Mouse (Mus musculus): ENCODE data around the gene Cdcp2. TPM values are rescaled to one million over a fixed set of nuclear protein-coding genes. Genes with fewer than 3 reads are reported as not detected.
A peak's percentile ranks its signal among the peaks of the same experiment; 100 is the strongest.

Gene Cdcp2
- polyA plus RNA-seq, 1 experiment from 2014 or later = not detected

DNA sequence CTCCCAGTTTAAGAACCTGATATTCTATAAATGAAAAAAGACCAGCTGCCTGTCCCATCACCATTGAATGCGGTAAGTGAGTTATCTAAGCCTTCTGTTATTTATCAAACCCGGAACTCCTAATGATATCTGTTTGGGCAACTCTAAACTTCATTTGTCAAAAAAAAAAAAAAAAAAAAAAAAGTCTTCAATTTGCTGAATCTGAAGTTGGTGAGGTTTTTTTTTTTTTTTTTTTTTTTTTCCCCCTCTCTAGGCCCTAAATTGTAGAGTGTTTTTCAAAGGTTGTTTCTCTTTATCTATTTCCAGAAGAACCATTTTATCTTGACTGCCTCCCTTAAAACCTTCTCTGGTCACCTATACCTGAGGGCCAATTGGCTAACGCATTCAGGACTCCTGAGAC is 38.2 kb downstream of the Cdcp2 start:
- Histone ChIP-seq H3K4me1 (ENCODE audit: control insufficient read depth, insufficient read depth, low read length) (peaks cover 37% of the 10 kb centered on the region), H3K27ac (replicated peaks; ENCODE audit: low read depth, low read length) (no peak overlapping the region), H3K9me3 (ENCODE audit: control insufficient read depth, low read length) (no peaks in the 10 kb centered on the region), H3K4me2 (ENCODE audit: low read length) (no peak overlapping the region), H3K36me3 (ENCODE audit: control insufficient read depth, insufficient read depth, low read length) (no peaks in the 10 kb centered on the region), H3K27me3 (ENCODE audit: control insufficient read depth, insufficient read depth, low read length) (no peaks in the 10 kb centered on the region), H3K4me3 (replicated peaks; ENCODE audit: low read depth, low read length) (no peak overlapping the region), H3K9ac (replicated peaks; ENCODE audit: low read length) (no peak overlapping the region)
- 86% methylated on average over 3 of the region's 3 CpGs for WGBS
- DNase-seq (no peak), ATAC-seq (ENCODE audit: low FRiP score, low TSS enrichment) (no peak)

DNA sequence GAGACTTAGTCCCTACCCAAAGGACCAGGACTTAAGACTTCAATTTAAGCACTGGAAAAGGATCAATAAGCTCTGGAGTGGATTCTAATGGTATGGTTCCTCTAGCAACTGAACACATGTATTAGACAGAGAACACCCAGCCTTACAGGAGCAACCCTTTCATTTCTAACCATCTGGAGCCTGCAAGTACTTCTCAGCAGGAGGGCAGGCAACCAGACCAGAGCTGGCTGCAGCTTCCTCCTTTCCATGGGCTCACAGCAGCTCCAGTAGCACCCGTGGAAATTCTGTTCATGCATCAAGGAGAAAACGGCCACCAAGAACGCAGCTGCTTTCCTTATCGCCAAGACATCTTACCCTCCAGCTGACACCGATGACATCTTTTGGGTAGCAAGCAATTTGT is 39.0 kb downstream of the Cdcp2 start:
- no peak for ATAC-seq (ENCODE audit: low FRiP score, low TSS enrichment)
- H3K9me3 ChIP-seq (ENCODE audit: control insufficient read depth, low read length) = no peaks in the 10 kb centered on the region
- no peak overlapping the region for H3K9ac ChIP-seq (replicated peaks; ENCODE audit: low read length)
- H3K36me3 ChIP-seq (ENCODE audit: control insufficient read depth, insufficient read depth, low read length) = no peaks in the 10 kb centered on the region
- peaks cover 34% of the 10 kb centered on the region for H3K4me1 ChIP-seq (ENCODE audit: control insufficient read depth, insufficient read depth, low read length)
- H3K27me3 ChIP-seq (ENCODE audit: control insufficient read depth, insufficient read depth, low read length) = no peaks in the 10 kb centered on the region
- H3K27ac ChIP-seq (replicated peaks; ENCODE audit: low read depth, low read length) = no peak overlapping the region
- no peak overlapping the region for H3K4me2 ChIP-seq (ENCODE audit: low read length)
- H3K4me3 ChIP-seq (replicated peaks; ENCODE audit: low read depth, low read length) = no peak overlapping the region
- no peak for DNase-seq
- 75% methylated on average over 5 of the region's 5 CpGs for WGBS

DNA sequence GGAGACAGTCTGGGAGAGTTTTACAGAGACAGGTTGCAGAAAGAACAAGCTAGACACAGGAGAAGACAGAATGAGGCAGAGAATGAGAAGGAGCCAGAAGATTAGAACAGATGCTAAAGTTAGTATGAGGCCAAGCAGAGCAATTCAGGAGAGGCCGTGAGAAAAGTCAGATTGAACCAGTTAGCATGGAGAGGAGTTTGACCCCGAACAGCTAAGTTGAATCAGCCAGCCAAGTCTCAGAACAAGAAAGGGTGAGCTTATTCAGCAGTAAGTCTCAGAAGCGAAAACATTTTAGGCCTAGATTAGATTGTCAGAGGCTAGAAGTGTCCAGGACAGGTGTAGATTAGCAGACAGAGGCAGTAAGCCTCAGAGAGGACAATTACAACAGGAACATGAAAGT is 39.8 kb downstream of the Cdcp2 start:
- Histone ChIP-seq H3K4me3 (replicated peaks; ENCODE audit: low read depth, low read length) (no peak overlapping the region), H3K9me3 (ENCODE audit: control insufficient read depth, low read length) (no peaks in the 10 kb centered on the region), H3K36me3 (ENCODE audit: control insufficient read depth, insufficient read depth, low read length) (no peaks in the 10 kb centered on the region), H3K27ac (replicated peaks; ENCODE audit: low read depth, low read length) (no peak overlapping the region), H3K4me2 (ENCODE audit: low read length) (no peak overlapping the region), H3K27me3 (ENCODE audit: control insufficient read depth, insufficient read depth, low read length) (no peaks in the 10 kb centered on the region), H3K4me1 (ENCODE audit: control insufficient read depth, insufficient read depth, low read length) (peaks cover 31% of the 10 kb centered on the region), H3K9ac (replicated peaks; ENCODE audit: low read length) (no peak overlapping the region)
- no peak for ATAC-seq (ENCODE audit: low FRiP score, low TSS enrichment)
- WGBS = 53% methylated on average over 3 of the region's 3 CpGs
- DNase-seq = no peak

DNA sequence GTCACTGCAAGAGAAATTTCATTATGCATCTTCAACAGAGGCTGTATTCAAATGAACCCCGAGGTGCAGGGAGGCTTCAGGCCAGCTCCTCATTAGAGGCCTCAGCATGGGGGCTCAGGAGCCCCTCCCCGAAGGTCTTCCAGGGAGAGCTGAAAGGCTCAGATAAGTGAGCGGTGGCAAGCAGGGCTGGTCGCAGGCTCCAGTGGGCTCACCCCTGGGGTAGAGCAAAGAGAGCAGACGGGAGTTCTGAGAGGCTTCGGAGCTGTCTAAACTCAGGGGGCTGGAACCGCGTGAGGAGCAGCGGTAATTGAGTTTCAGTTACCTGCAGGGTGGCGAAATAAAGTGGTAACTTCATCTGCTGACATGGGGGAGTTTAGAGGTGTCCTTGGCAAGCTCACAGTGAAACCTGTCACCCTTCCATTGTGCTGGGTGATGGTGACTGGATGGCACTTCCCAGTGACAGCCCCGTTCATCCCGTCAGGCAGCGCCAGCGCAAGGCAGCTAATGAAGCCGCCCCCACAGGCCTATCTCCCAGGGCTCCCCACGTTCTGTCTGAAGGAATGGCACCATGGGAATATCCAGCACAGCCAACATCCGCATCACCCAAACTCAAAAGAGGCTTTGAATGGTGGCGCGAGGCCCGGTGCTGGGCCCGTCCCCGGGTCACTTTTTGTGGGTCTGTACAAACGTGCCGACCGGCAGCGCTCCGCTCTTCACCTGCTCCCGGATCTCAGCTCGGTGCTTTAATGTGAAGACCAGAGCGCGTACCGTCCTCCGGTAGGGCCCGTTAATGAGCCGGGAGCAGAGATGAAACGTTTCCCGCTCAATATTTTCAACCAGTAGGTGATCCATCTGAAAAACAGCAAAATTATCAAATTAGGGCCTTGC is 42.5 kb downstream of the Cdcp2 start:
- ATAC-seq (ENCODE audit: low FRiP score, low TSS enrichment) (peak; percentile 59), DNase-seq (peak; percentile 70)
- no peaks in the 10 kb centered on the region for H3K36me3 ChIP-seq (ENCODE audit: control insufficient read depth, insufficient read depth, low read length)
- no peak overlapping the region for H3K4me3 ChIP-seq (replicated peaks; ENCODE audit: low read depth, low read length)
- H3K4me1 ChIP-seq (ENCODE audit: control insufficient read depth, insufficient read depth, low read length) = peaks cover 32% of the 10 kb centered on the region
- no peaks in the 10 kb centered on the region for H3K9me3 ChIP-seq (ENCODE audit: control insufficient read depth, low read length)
- WGBS = 18% methylated on average over 37 of the region's 37 CpGs
- H3K27me3 ChIP-seq (ENCODE audit: control insufficient read depth, insufficient read depth, low read length) = no peaks in the 10 kb centered on the region
- peak overlapping the region; percentile 24 for H3K4me2 ChIP-seq (ENCODE audit: low read length)
- H3K9ac ChIP-seq (replicated peaks; ENCODE audit: low read length) = peak overlapping the region; percentile 34; the same call in 1 of the 2 replicates
- peak overlapping the region; percentile 83 for H3K27ac ChIP-seq (replicated peaks; ENCODE audit: low read depth, low read length)

DNA sequence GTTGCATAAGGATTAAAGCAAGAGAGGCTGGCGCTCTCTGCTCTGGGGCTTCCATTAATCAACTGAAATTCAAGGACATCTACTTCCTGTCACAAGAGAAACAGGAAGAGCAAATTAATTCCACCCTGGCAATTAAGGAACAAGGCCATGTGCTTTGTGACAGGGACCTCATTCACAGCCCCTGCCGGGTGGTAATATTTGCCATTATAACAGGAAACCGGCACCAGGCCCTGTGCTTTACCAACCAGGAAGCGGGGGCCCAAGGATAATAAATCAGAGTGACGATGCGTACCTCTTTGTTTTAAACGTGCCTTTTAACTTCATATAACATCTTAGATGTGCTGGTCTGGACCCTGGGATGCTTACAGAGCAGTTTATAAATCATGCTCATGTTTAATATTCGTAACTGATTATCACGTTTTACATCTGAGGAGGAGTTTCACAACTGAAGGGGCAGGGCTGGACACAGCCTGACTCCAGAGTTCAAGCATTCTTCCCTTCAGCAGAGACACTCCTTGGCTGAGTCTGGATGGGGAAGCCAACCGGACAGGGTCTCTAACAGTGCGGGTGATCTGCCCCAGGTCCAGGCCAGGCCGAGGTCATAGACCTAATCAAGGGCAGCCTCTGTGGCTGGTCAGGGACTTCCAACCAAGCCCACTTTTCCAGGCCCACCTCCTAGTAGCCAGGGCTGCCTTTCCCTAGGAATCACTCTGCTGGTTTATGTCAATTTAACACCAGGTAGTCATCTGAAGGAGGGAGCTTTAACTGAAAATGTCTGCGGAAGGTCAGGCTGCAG is 43.3 kb downstream of the Cdcp2 start:
- H3K4me3 ChIP-seq (replicated peaks; ENCODE audit: low read depth, low read length) = no peak overlapping the region
- no peaks in the 10 kb centered on the region for H3K27me3 ChIP-seq (ENCODE audit: control insufficient read depth, insufficient read depth, low read length)
- peak overlapping the region; percentile 24 for H3K4me2 ChIP-seq (ENCODE audit: low read length)
- peak overlapping the region; percentile 83 for H3K27ac ChIP-seq (replicated peaks; ENCODE audit: low read depth, low read length)
- WGBS = 59% methylated on average over 13 of the region's 13 CpGs
- peak overlapping the region; percentile 34; the same call in 1 of the 2 replicates for H3K9ac ChIP-seq (replicated peaks; ENCODE audit: low read length)
- no peak for DNase-seq
- H3K36me3 ChIP-seq (ENCODE audit: control insufficient read depth, insufficient read depth, low read length) = no peaks in the 10 kb centered on the region
- H3K9me3 ChIP-seq (ENCODE audit: control insufficient read depth, low read length) = no peaks in the 10 kb centered on the region
- peaks cover 39% of the 10 kb centered on the region for H3K4me1 ChIP-seq (ENCODE audit: control insufficient read depth, insufficient read depth, low read length)
- ATAC-seq (ENCODE audit: low FRiP score, low TSS enrichment) = no peak

DNA sequence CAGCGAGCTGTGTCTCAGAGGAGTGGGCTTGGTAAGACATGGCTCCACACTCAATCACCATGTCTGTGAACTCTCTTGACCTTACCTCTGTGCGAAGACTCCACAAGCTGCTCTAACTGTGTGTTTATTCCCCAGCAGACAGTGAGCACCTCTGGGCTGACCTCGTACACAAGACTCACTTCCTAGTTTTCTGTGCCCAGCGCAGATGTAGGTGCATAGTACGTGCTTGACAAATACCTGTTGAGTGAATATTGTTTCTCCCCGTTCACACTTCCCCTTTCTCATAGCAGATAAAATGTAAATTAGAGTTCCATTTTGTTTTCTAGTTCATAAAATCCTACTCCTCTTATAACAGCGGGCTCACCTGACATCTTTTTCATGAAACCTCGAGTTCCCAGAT is 46.8 kb downstream of the Cdcp2 start:
- DNase-seq (no peak), ATAC-seq (ENCODE audit: low FRiP score, low TSS enrichment) (no peak)
- H3K9me3 ChIP-seq (ENCODE audit: control insufficient read depth, low read length) = no peaks in the 10 kb centered on the region
- no peak overlapping the region for H3K4me2 ChIP-seq (ENCODE audit: low read length)
- 90% methylated on average over 8 of the region's 8 CpGs for WGBS
- no peaks in the 10 kb centered on the region for H3K27me3 ChIP-seq (ENCODE audit: control insufficient read depth, insufficient read depth, low read length)
- peaks cover 14% of the 10 kb centered on the region; the same call in 1 of the 2 replicates for H3K36me3 ChIP-seq (ENCODE audit: control insufficient read depth, insufficient read depth, low read length)
- H3K4me1 ChIP-seq (ENCODE audit: control insufficient read depth, insufficient read depth, low read length) = peaks cover 25% of the 10 kb centered on the region
- peak overlapping the region; percentile 70; the same call in 1 of the 2 replicates for H3K27ac ChIP-seq (replicated peaks; ENCODE audit: low read depth, low read length)
- no peak overlapping the region for H3K4me3 ChIP-seq (replicated peaks; ENCODE audit: low read depth, low read length)
- no peak overlapping the region for H3K9ac ChIP-seq (replicated peaks; ENCODE audit: low read length)

DNA sequence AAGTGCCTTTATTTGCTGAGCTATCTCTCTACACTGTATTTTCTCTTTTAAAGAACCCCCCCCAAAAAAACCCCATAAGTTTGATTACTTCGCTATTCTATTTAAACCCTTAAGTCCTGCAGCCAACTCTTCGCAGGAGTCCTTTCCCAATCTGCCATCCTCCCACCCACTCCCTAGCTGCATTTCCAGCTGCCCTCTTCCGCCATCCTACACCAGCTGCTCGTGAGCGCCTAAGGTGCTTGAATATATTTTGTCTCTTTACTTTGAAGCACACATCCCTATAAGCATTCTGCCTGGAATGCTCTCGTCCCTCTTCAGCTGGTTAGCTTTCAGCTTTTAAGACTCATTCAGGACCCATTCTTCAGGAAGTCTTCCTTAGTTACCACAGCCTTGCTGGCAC is 54.3 kb downstream of the Cdcp2 start:
- H3K27me3 ChIP-seq (ENCODE audit: control insufficient read depth, insufficient read depth, low read length) = no peaks in the 10 kb centered on the region
- ATAC-seq (ENCODE audit: low FRiP score, low TSS enrichment) (no peak), DNase-seq (no peak)
- no peak overlapping the region for H3K4me3 ChIP-seq (replicated peaks; ENCODE audit: low read depth, low read length)
- peaks cover 19% of the 10 kb centered on the region; the same call in 1 of the 2 replicates for H3K36me3 ChIP-seq (ENCODE audit: control insufficient read depth, insufficient read depth, low read length)
- H3K4me2 ChIP-seq (ENCODE audit: low read length) = no peak overlapping the region
- WGBS = 76% methylated on average over 6 of the region's 6 CpGs
- no peaks in the 10 kb centered on the region for H3K4me1 ChIP-seq (ENCODE audit: control insufficient read depth, insufficient read depth, low read length)
- H3K27ac ChIP-seq (replicated peaks; ENCODE audit: low read depth, low read length) = no peak overlapping the region
- no peaks in the 10 kb centered on the region for H3K9me3 ChIP-seq (ENCODE audit: control insufficient read depth, low read length)
- no peak overlapping the region for H3K9ac ChIP-seq (replicated peaks; ENCODE audit: low read length)

DNA sequence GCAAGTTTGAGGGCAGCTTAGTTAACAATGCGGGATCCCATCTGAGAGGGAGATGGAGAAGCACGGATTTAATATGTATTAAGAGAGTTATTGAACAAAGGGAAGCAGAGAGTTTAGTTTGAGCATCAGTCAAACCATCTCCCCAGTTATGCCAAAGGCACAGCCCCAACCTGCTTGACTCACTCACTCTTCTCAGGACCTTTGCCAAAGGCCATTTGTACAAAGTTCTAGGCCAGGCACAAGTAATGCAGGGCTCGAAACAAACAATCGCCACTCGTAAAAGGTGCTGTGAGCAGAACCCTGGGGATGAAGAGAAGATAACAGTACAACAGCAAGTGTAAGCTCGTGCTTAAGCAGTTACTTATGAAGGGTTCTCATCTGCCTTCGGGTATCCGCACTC is 55.9 kb downstream of the Cdcp2 start:
- Histone ChIP-seq H3K27ac (replicated peaks; ENCODE audit: low read depth, low read length) (no peak overlapping the region), H3K36me3 (ENCODE audit: control insufficient read depth, insufficient read depth, low read length) (peaks cover 15% of the 10 kb centered on the region; the same call in 1 of the 2 replicates), H3K9ac (replicated peaks; ENCODE audit: low read length) (no peak overlapping the region), H3K4me2 (ENCODE audit: low read length) (no peak overlapping the region), H3K4me3 (replicated peaks; ENCODE audit: low read depth, low read length) (no peak overlapping the region), H3K27me3 (ENCODE audit: control insufficient read depth, insufficient read depth, low read length) (no peaks in the 10 kb centered on the region), H3K4me1 (ENCODE audit: control insufficient read depth, insufficient read depth, low read length) (no peaks in the 10 kb centered on the region), H3K9me3 (ENCODE audit: control insufficient read depth, low read length) (no peaks in the 10 kb centered on the region)
- WGBS = 88% methylated on average over 8 of the region's 8 CpGs
- no peak for DNase-seq
- ATAC-seq (ENCODE audit: low FRiP score, low TSS enrichment) = no peak

Measured in midbrain, embryonic 14.5 days (tissue).